Mouse (Mus musculus) limb, embryonic 14.5 days (tissue): ENCODE measurements around the gene Zfp346. TPM values are rescaled to one million over a fixed set of nuclear protein-coding genes. Genes with fewer than 3 reads are reported as not detected.
A peak's percentile ranks its signal among the peaks of the same experiment; 100 is the strongest.

Experiments
- ATAC-seq: fragments of 200-750 bp; cut with Nextera tagmentation; 2 replicates; pipeline ENCODE4 v1.8.0; 2017; ENCODE audit warnings: low read depth, moderate number of reproducible peaks, moderate TSS enrichment; ENCODE audit not compliant: low FRiP score
- DNase-seq: peaks from one replicate; pipeline ENCODE4 v3.0.0-alpha.2; 2015; ENCODE audit warnings: low spot score
- H3K27ac ChIP-seq: fragments of 300-500 bp; sonication (generic); replicated peaks from 2 replicates; pipeline ENCODE4 v1.5.1; 2014; ENCODE audit warnings: low read depth, mild to moderate bottlenecking, low read length, moderate library complexity, mixed read lengths
- H3K27me3 ChIP-seq: fragments of 300-500 bp; sonication (generic); 2 replicates; pipeline ENCODE4 v1.6.1; 2014; ENCODE audit warnings: low read length, mixed read lengths; ENCODE audit not compliant: control insufficient read depth, insufficient read depth
- H3K36me3 ChIP-seq: fragments of 300-500 bp; sonication (generic); 2 replicates; pipeline ENCODE4 v1.6.1; 2014; ENCODE audit warnings: mild to moderate bottlenecking, low read length, moderate library complexity, mixed read lengths; ENCODE audit not compliant: control insufficient read depth, insufficient read depth
- H3K4me1 ChIP-seq: fragments of 300-500 bp; sonication (generic); 2 replicates; pipeline ENCODE4 v1.6.1; 2014; ENCODE audit warnings: antibody characterized with exemption, low read length, mixed read lengths; ENCODE audit not compliant: control insufficient read depth, insufficient read depth
- H3K4me2 ChIP-seq: fragments of 300-500 bp; sonication (generic); replicated peaks from 2 replicates; pipeline ENCODE4 v1.6.1; 2014; ENCODE audit warnings: low read depth, mild to moderate bottlenecking, low read length, moderate library complexity; ENCODE audit not compliant: severe bottlenecking
- H3K4me3 ChIP-seq: fragments of 300-500 bp; sonication (generic); replicated peaks from 2 replicates; pipeline ENCODE4 v1.5.1; 2014; ENCODE audit warnings: low read length
- H3K9ac ChIP-seq: fragments of 300-500 bp; sonication (generic); 2 replicates; pipeline ENCODE4 v1.6.1; 2014; ENCODE audit warnings: mild to moderate bottlenecking, low read depth, low read length, moderate library complexity; ENCODE audit not compliant: severe bottlenecking
- H3K9me3 ChIP-seq: fragments of 300-500 bp; sonication (generic); 2 replicates; pipeline ENCODE4 v1.6.1; 2016; ENCODE audit warnings: low read length; ENCODE audit not compliant: control insufficient read depth
- POLR2A ChIP-seq: fragments of 200-500 bp; IDR thresholded peaks from 2 replicates; pipeline ENCODE4 v1.8.0; 2012; ENCODE audit warnings: inconsistent platforms, mild to moderate bottlenecking, moderate library complexity, borderline replicate concordance; ENCODE audit not compliant: insufficient read depth, insufficient read length; ENCODE audit errors: extremely low read depth
- WGBS: fragments of 180-500 bp; shearing (Covaris S2); extraction: QIAGEN DNeasy Blood & Tissue Kit; methylation state at CpG from one replicate; pipeline ENCODE4 v1.1.7; 2014; 5-methylcytosine and 5-hydroxymethylcytosine counted together
- polyA plus RNA-seq, 2 experiments: library from polyadenylated mRNA; depleted of rRNA in 1 of 2; stranded (reverse) in 1 of 2; unstranded in 1 of 2; fragments of >200 nt; fragmentation: Nextera tagmentation in 1 of 2; extraction: Ambion mirVana in 1 of 2; gene quantifications; 2 replicates each; pipeline versions ENCODE4 v1.2.1 to v1.2.3; 2012 to 2014

Zfp346 gene
- polyA plus RNA-seq, 2 experiments = 27.0 to 48.6 TPM

GRCm38 (mm10) chr13:55179591-55179990, 74.5 kb downstream of the Zfp346 start:
- 89% methylated on average over 3 of the region's 3 CpGs for WGBS
- Histone ChIP-seq H3K36me3 (no peaks in the 10 kb centered on the region), H3K9ac (no peak overlapping the region), H3K4me2 (no peak overlapping the region), H3K27me3 (no peaks in the 10 kb centered on the region), H3K4me3 (no peak overlapping the region), H3K4me1 (no peaks in the 10 kb centered on the region), H3K27ac (no peak overlapping the region), H3K9me3 (no peaks in the 10 kb centered on the region)
- ATAC-seq (no peak), DNase-seq (no peak)
- TF ChIP-seq POLR2A = no peak

- Histone ChIP-seq H3K9me3 (no peaks in the 10 kb centered on the region), H3K27me3 (no peaks in the 10 kb centered on the region), H3K4me1 (no peaks in the 10 kb centered on the region), H3K4me3 (peak overlapping the region; percentile 30), H3K9ac (peak overlapping the region; percentile 46; the same call in 1 of the 2 replicates), H3K4me2 (peak overlapping the region; percentile 42), H3K36me3 (no peaks in the 10 kb centered on the region), H3K27ac (no peak overlapping the region; the same call in 1 of the 2 replicates)
- TF ChIP-seq POLR2A = no peak
- 73% methylated on average over 2 of the region's 2 CpGs for WGBS
- no peak for DNase-seq
- ATAC-seq = no peak
These were observed 76.7 kb downstream of the Zfp346 start for GRCm38 (mm10) chr13:55181786-55182172.

GRCm38 (mm10) chr13:55182173-55182894, 77.2 kb downstream of the Zfp346 start:
- DNase-seq (peak; percentile 77), ATAC-seq (peak; percentile 85)
- H3K4me1 ChIP-seq = no peaks in the 10 kb centered on the region
- peak overlapping the region; percentile 46 for H3K9ac ChIP-seq
- H3K4me2 ChIP-seq = peak overlapping the region; percentile 42
- H3K4me3 ChIP-seq = peak overlapping the region; percentile 30
- no peaks in the 10 kb centered on the region for H3K9me3 ChIP-seq
- 3% methylated on average over 23 of the region's 23 CpGs for WGBS
- H3K27me3 ChIP-seq = no peaks in the 10 kb centered on the region
- H3K27ac ChIP-seq = peak overlapping the region; percentile 79
- H3K36me3 ChIP-seq = no peaks in the 10 kb centered on the region
- no peak for TF ChIP-seq POLR2A

- ATAC-seq (no peak), DNase-seq (no peak)
- TF ChIP-seq POLR2A = no peak
- Histone ChIP-seq H3K27me3 (no peaks in the 10 kb centered on the region), H3K27ac (no peak overlapping the region), H3K4me2 (no peak overlapping the region), H3K36me3 (no peaks in the 10 kb centered on the region), H3K9me3 (no peaks in the 10 kb centered on the region), H3K4me3 (no peak overlapping the region), H3K9ac (no peak overlapping the region), H3K4me1 (no peaks in the 10 kb centered on the region)
- WGBS = 87% methylated on average over 6 of the region's 6 CpGs
These were observed 78.3 kb downstream of the Zfp346 start for GRCm38 (mm10) chr13:55183382-55183781.

Other genes starting within 250 kb of the Zfp346 start
- 3.3 and 3.9 TPM in 2 replicates for gene Unc5a, start 155.9 kb upstream of the Zfp346 start, polyA plus RNA-seq (2012; rRNA removed)
- gene Unc5a, start 155.9 kb upstream of the Zfp346 start, polyA plus RNA-seq (2014; fragmentation: Nextera tagmentation; extraction: Ambion mirVana) = 1.2 and 2.2 TPM in 2 replicates
- gene Hk3, start 83.9 kb upstream of the Zfp346 start, polyA plus RNA-seq (2012; rRNA removed) = 1.7 and 1.9 TPM in 2 replicates
- gene Hk3, start 83.9 kb upstream of the Zfp346 start, polyA plus RNA-seq (2014; fragmentation: Nextera tagmentation; extraction: Ambion mirVana) = 1.5 and 1.6 TPM in 2 replicates
- 17.5 and 28.5 TPM in 2 replicates for gene Uimc1, start 5.0 kb upstream of the Zfp346 start, polyA plus RNA-seq (2012; rRNA removed)
- 27.1 and 30.6 TPM in 2 replicates for gene Uimc1, start 5.0 kb upstream of the Zfp346 start, polyA plus RNA-seq (2014; fragmentation: Nextera tagmentation; extraction: Ambion mirVana)
- gene Gm17617, start 28.2 kb downstream of the Zfp346 start, polyA plus RNA-seq (2012; rRNA removed) = not detected in 2 replicates
- not detected in 2 replicates for gene Gm17617, start 28.2 kb downstream of the Zfp346 start, polyA plus RNA-seq (2014; fragmentation: Nextera tagmentation; extraction: Ambion mirVana)
- gene Fgfr4, start 47.3 kb downstream of the Zfp346 start, polyA plus RNA-seq (2012; rRNA removed) = 38.9 and 47.4 TPM in 2 replicates
- gene Fgfr4, start 47.3 kb downstream of the Zfp346 start, polyA plus RNA-seq (2014; fragmentation: Nextera tagmentation; extraction: Ambion mirVana) = 10.9 and 12.1 TPM in 2 replicates
- gene Nsd1, start 104.5 kb downstream of the Zfp346 start, polyA plus RNA-seq (2012; rRNA removed) = 40.0 and 41.6 TPM in 2 replicates
- gene Nsd1, start 104.5 kb downstream of the Zfp346 start, polyA plus RNA-seq (2014; fragmentation: Nextera tagmentation; extraction: Ambion mirVana) = 65.8 and 66.5 TPM in 2 replicates
- 282 and 315 TPM in 2 replicates for gene Prelid1, start 215.2 kb downstream of the Zfp346 start, polyA plus RNA-seq (2012; rRNA removed)
- 450 and 476 TPM in 2 replicates for gene Prelid1, start 215.2 kb downstream of the Zfp346 start, polyA plus RNA-seq (2014; fragmentation: Nextera tagmentation; extraction: Ambion mirVana)
- gene Rab24, start 216.6 kb downstream of the Zfp346 start, polyA plus RNA-seq (2012; rRNA removed) = 154 and 165 TPM in 2 replicates
- 109 and 116 TPM in 2 replicates for gene Rab24, start 216.6 kb downstream of the Zfp346 start, polyA plus RNA-seq (2014; fragmentation: Nextera tagmentation; extraction: Ambion mirVana)
- 59.8 and 67.0 TPM in 2 replicates for gene Mxd3, start 224.5 kb downstream of the Zfp346 start, polyA plus RNA-seq (2012; rRNA removed)
- gene Mxd3, start 224.5 kb downstream of the Zfp346 start, polyA plus RNA-seq (2014; fragmentation: Nextera tagmentation; extraction: Ambion mirVana) = 41.4 and 44.1 TPM in 2 replicates